Mouse (Mus musculus): Measurements from ENCODE around the gene Ephb2. TPM values are rescaled to one million over a fixed set of nuclear protein-coding genes. Genes with fewer than 3 reads are reported as not detected.

The Ephb2 gene
- polyA plus RNA-seq, 2 experiments, result 0.17 to 0.41 TPM

GRCm38 (mm10) chr4:136726941-136727340 lies 108.8 kb downstream of the Ephb2 start:
- no peak overlapping the region for H3K4me3 ChIP-seq (ENCODE audit: insufficient read depth in 1 of 2, low read depth in 2 of 2, low read length in 2 of 2)
- H3K27me3 ChIP-seq (ENCODE audit: control insufficient read depth, insufficient read depth, low read length), result no peaks in the 10 kb centered on the region
- H3K36me3 ChIP-seq (replicated peaks; ENCODE audit: control insufficient read depth, insufficient read depth, low read depth), result no peaks in the 10 kb centered on the region
- no peak overlapping the region for H3K4me2 ChIP-seq (ENCODE audit: low read depth)
- no peaks in the 10 kb centered on the region for H3K4me1 ChIP-seq (replicated peaks; ENCODE audit: control insufficient read depth in 2 of 2, insufficient read depth in 2 of 2, low read length in 1 of 2)
- DNase-seq (ENCODE audit: low read depth in 3 of 3, low spot score in 3 of 3), result no peak
- no peak for ATAC-seq (ENCODE audit: insufficient read depth)
- 65% methylated on average over 8 of the region's 8 CpGs for WGBS (ENCODE audit: insufficient replicate concordance)
- H3K9ac ChIP-seq (replicated peaks), result no peak overlapping the region
- TF ChIP-seq CTCF (IDR thresholded peaks at IDR 0.05; ENCODE audit: low read depth) (no peak), EP300 (IDR thresholded peaks at IDR 0.05; ENCODE audit: low read depth) (no peak)
- no peak overlapping the region for H3K27ac ChIP-seq
- H3K9me3 ChIP-seq (ENCODE audit: control insufficient read depth, low read length), result no peaks in the 10 kb centered on the region

DNA sequence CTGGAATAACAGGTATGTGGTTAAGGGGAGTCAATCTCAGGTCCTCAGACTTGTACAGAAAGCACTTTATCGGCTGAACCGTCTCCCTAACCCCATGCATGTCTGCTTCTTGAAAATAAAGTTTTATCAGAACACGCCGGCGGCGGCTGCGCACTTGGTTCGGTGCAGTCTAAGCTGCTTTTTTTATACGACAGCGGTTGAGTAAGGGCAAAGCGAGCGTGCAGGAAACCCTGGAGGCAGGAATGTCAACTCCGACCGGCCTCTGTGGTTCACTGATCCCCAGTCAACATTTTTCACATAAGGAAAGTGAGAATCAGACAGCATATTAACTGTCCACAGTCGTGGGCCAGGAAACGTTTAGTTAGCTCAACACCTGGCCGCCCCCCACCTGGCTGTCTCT lies 111.1 kb downstream of the Ephb2 start:
- no peaks in the 10 kb centered on the region for H3K27me3 ChIP-seq (ENCODE audit: control insufficient read depth, insufficient read depth, low read length)
- TF ChIP-seq EP300 (IDR thresholded peaks at IDR 0.05; ENCODE audit: low read depth), result no peak
- ATAC-seq (ENCODE audit: insufficient read depth) (no peak), DNase-seq (ENCODE audit: low read depth in 3 of 3, low spot score in 3 of 3) (no peak)
- no peaks in the 10 kb centered on the region for H3K36me3 ChIP-seq (replicated peaks; ENCODE audit: control insufficient read depth, insufficient read depth, low read depth)
- H3K4me3 ChIP-seq (ENCODE audit: insufficient read depth in 1 of 2, low read depth in 2 of 2, low read length in 2 of 2), result no peak overlapping the region
- 68% methylated on average over 17 of the region's 17 CpGs for WGBS (ENCODE audit: insufficient replicate concordance)
- H3K9ac ChIP-seq (replicated peaks), result no peak overlapping the region
- no peaks in the 10 kb centered on the region for H3K9me3 ChIP-seq (ENCODE audit: control insufficient read depth, low read length)
- H3K4me1 ChIP-seq (replicated peaks; ENCODE audit: control insufficient read depth in 2 of 2, insufficient read depth in 2 of 2, low read length in 1 of 2), result no peaks in the 10 kb centered on the region
- H3K4me2 ChIP-seq (ENCODE audit: low read depth), result no peak overlapping the region
- H3K27ac ChIP-seq, result no peak overlapping the region

DNA sequence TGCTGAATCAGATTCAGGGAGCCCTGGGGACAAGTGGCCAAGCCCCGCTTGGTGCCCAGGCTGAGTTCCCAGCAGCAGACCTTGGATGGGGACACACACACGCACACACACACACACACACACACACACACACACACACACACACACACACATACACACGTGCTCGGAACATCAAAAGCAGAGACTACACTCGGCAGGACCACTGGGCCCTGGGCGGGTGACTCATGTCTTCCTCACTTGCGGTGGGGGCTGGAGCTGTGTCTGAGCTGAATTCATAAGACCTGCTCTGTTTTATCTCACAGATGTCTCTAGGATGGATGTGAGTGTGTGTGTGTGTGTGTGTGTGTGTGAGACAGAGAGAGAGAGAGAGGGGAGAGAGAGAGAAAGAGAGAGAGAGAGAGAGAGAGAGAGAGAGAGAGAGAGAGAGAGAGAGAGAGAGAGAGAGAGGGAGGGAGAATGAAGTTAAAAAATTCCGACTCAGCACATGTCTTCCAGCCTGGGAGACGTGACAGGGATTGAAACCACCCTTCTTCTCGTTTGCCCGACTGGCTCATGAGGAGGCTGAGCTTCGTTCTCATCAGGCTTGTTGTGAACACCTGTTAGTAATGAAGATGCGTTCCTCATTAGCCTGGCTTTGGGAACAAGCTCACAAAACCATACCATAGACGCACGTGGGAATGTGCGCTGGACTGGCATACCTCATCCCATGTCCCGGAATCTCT lies 113.3 kb downstream of the Ephb2 start:
- DNase-seq (ENCODE audit: low read depth in 3 of 3, low spot score in 3 of 3) (no peak), ATAC-seq (ENCODE audit: insufficient read depth) (no peak)
- Histone ChIP-seq H3K9me3 (ENCODE audit: control insufficient read depth, low read length) (no peaks in the 10 kb centered on the region), H3K27me3 (ENCODE audit: control insufficient read depth, insufficient read depth, low read length) (no peaks in the 10 kb centered on the region), H3K4me3 (ENCODE audit: insufficient read depth in 1 of 2, low read depth in 2 of 2, low read length in 2 of 2) (no peak overlapping the region), H3K36me3 (replicated peaks; ENCODE audit: control insufficient read depth, insufficient read depth, low read depth) (no peaks in the 10 kb centered on the region), H3K4me2 (ENCODE audit: low read depth) (no peak overlapping the region), H3K9ac (replicated peaks) (no peak overlapping the region), H3K27ac (no peak overlapping the region), H3K4me1 (replicated peaks; ENCODE audit: control insufficient read depth in 2 of 2, insufficient read depth in 2 of 2, low read length in 1 of 2) (no peaks in the 10 kb centered on the region)
- WGBS (ENCODE audit: insufficient replicate concordance), result 56% methylated on average over 17 of the region's 17 CpGs
- TF ChIP-seq EP300 (IDR thresholded peaks at IDR 0.05; ENCODE audit: low read depth), result no peak
- TF ChIP-seq CTCF (IDR thresholded peaks at IDR 0.05; ENCODE audit: low read depth), result no peak

- 55% methylated on average over 3 of the region's 3 CpGs for WGBS (ENCODE audit: insufficient replicate concordance)
- no peaks in the 10 kb centered on the region for H3K9me3 ChIP-seq (ENCODE audit: control insufficient read depth, low read length)
- H3K4me2 ChIP-seq (ENCODE audit: low read depth), result no peak overlapping the region
- no peak for TF ChIP-seq EP300 (IDR thresholded peaks at IDR 0.05; ENCODE audit: low read depth)
- no peak for TF ChIP-seq CTCF (IDR thresholded peaks at IDR 0.05; ENCODE audit: low read depth)
- DNase-seq (ENCODE audit: low read depth in 3 of 3, low spot score in 3 of 3) (no peak), ATAC-seq (ENCODE audit: insufficient read depth) (no peak)
- no peaks in the 10 kb centered on the region for H3K4me1 ChIP-seq (replicated peaks; ENCODE audit: control insufficient read depth in 2 of 2, insufficient read depth in 2 of 2, low read length in 1 of 2)
- H3K36me3 ChIP-seq (replicated peaks; ENCODE audit: control insufficient read depth, insufficient read depth, low read depth), result no peaks in the 10 kb centered on the region
- no peak overlapping the region for H3K27ac ChIP-seq
- no peak overlapping the region for H3K9ac ChIP-seq (replicated peaks)
- H3K27me3 ChIP-seq (ENCODE audit: control insufficient read depth, insufficient read depth, low read length), result no peaks in the 10 kb centered on the region
- H3K4me3 ChIP-seq (ENCODE audit: insufficient read depth in 1 of 2, low read depth in 2 of 2, low read length in 2 of 2), result no peak overlapping the region
These were observed 113.9 kb downstream of the Ephb2 start for GRCm38 (mm10) chr4:136721937-136722336.

- Histone ChIP-seq H3K4me1 (replicated peaks; ENCODE audit: control insufficient read depth in 2 of 2, insufficient read depth in 2 of 2, low read length in 1 of 2) (no peaks in the 10 kb centered on the region), H3K9me3 (ENCODE audit: control insufficient read depth, low read length) (no peaks in the 10 kb centered on the region), H3K27ac (no peak overlapping the region), H3K4me2 (ENCODE audit: low read depth) (no peak overlapping the region), H3K4me3 (ENCODE audit: insufficient read depth in 1 of 2, low read depth in 2 of 2, low read length in 2 of 2) (no peak overlapping the region), H3K36me3 (replicated peaks; ENCODE audit: control insufficient read depth, insufficient read depth, low read depth) (no peaks in the 10 kb centered on the region), H3K9ac (replicated peaks) (no peak overlapping the region), H3K27me3 (ENCODE audit: control insufficient read depth, insufficient read depth, low read length) (no peaks in the 10 kb centered on the region)
- DNase-seq (ENCODE audit: low read depth in 3 of 3, low spot score in 3 of 3) (no peak), ATAC-seq (ENCODE audit: insufficient read depth) (no peak)
- TF ChIP-seq EP300 (IDR thresholded peaks at IDR 0.05; ENCODE audit: low read depth) (no peak), CTCF (IDR thresholded peaks at IDR 0.05; ENCODE audit: low read depth) (no peak)
- 26% methylated on average over 9 of the region's 9 CpGs for WGBS (ENCODE audit: insufficient replicate concordance)
These were observed 115.8 kb downstream of the Ephb2 start for GRCm38 (mm10) chr4:136720025-136720424.
